In the genomic region with DNA sequence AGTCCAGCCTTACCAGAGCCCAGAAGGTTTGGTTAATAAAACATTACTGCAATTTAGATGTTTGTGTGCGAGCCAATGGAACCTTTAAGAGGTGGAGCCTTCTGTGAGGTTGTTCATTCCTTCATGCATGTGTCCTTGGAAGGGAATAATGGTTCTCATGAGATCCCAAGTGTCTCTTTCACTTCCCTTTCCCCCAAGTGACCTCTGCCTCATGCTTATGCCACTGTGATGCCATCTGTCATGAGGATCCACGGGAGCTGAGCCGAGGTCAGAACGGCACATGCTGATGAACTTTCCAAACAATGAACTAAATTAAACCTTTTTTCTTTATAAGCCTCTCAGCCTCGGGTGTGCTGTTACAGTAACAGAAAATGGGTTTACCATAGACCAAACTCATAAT, we compare ENCODE assay signal across 22 mouse cellular contexts.
DNase-seq lines count a peak whose midpoint lies in the region; ATAC-seq lines count a peak whose summit lies in the region.
"Had no signal": no experiment of that assay in that cellular context is flagged by ENCODE, and none has a peak within 500 bp of the region (broad histone marks: within the 10 kb centered on the region; RNA-seq: fewer than 3 reads in every experiment).

No protein-coding gene starts in this region.

- no peak overlapping the region for H3K4me2 ChIP-seq in midbrain, embryonic 15.5 days
- H3K4me2 ChIP-seq: embryonic facial prominence, embryonic 13.5 days; forebrain, embryonic 13.5 days; heart, embryonic 11.5 days; heart, embryonic 15.5 days; hindbrain, embryonic 13.5 days had no signal

- no peak overlapping the region for H3K9ac ChIP-seq in midbrain, embryonic 15.5 days
- H3K9ac ChIP-seq: embryonic facial prominence, embryonic 13.5 days; forebrain, embryonic 13.5 days; heart, embryonic 15.5 days; hindbrain, embryonic 13.5 days had no signal

- WGBS in heart, embryonic 10.5 days = 92% methylated on average over 5 of the region's 5 CpGs
- 94% methylated on average over 5 of the region's 5 CpGs for WGBS in midbrain, embryonic 15.5 days

- H3K36me3 ChIP-seq in heart, embryonic 10.5 days = no peaks in the 10 kb centered on the region
- H3K36me3 ChIP-seq in midbrain, embryonic 15.5 days (replicated peaks) = no peaks in the 10 kb centered on the region
- H3K36me3 ChIP-seq: embryonic facial prominence, embryonic 13.5 days; heart, embryonic 15.5 days; hindbrain, embryonic 13.5 days had no signal

- peak; percentile 89 for DNase-seq in heart, adult 11 months
- DNase-seq in heart, embryonic 10.5 days (ENCODE audit: low spot score) = no peak
- DNase-seq in monocyte, adult 2 months (ENCODE audit: low read depth in 1 of 2, low spot score in 2 of 2) = peak; percentile 58 to 60
- no peak for DNase-seq in layer of hippocampus, postnatal 25 days (ENCODE audit: extremely low spot score in 1 of 2, low spot score in 1 of 2)
- DNase-seq in spleen, postnatal 4 days (ENCODE audit: low spot score in 2 of 2) = no peak
- DNase-seq: adrenal gland, adult 8-10 months; adrenal gland, postnatal 36 days; cerebellum, adult 18-20 months; cerebellum, adult 9-11 months; cerebellum, postnatal 36 days; gastrocnemius, adult 2 months; gastrocnemius, postnatal 25 days; heart, adult 18-20 months; heart, postnatal 14 days had no signal

- no peaks in the 10 kb centered on the region for H3K9me3 ChIP-seq in heart, embryonic 10.5 days
- H3K9me3 ChIP-seq in midbrain, embryonic 15.5 days = no peaks in the 10 kb centered on the region
- H3K9me3 ChIP-seq: embryonic facial prominence, embryonic 13.5 days; heart, embryonic 15.5 days had no signal

- no peak overlapping the region for H3K27ac ChIP-seq in heart, embryonic 10.5 days
- no peak overlapping the region for H3K27ac ChIP-seq in midbrain, embryonic 15.5 days
- H3K27ac ChIP-seq: embryonic facial prominence, embryonic 13.5 days; forebrain, embryonic 13.5 days; heart, embryonic 15.5 days; hindbrain, embryonic 13.5 days; hindbrain, postnatal 0 days had no signal

- no peaks in the 10 kb centered on the region for H3K27me3 ChIP-seq in heart, embryonic 10.5 days (ENCODE audit: insufficient read depth, poor library complexity, severe bottlenecking)
- no peaks in the 10 kb centered on the region for H3K27me3 ChIP-seq in midbrain, embryonic 15.5 days (replicated peaks)
- H3K27me3 ChIP-seq: embryonic facial prominence, embryonic 13.5 days; forebrain, embryonic 13.5 days; heart, embryonic 15.5 days; hindbrain, embryonic 13.5 days had no signal

- no peaks in the 10 kb centered on the region for H3K4me1 ChIP-seq in heart, embryonic 10.5 days
- peaks cover 14% of the 10 kb centered on the region for H3K4me1 ChIP-seq in midbrain, embryonic 15.5 days
- H3K4me1 ChIP-seq: embryonic facial prominence, embryonic 13.5 days had no signal

- no peak overlapping the region for H3K4me3 ChIP-seq in heart, embryonic 10.5 days
- H3K4me3 ChIP-seq in midbrain, embryonic 15.5 days = no peak overlapping the region
- H3K4me3 ChIP-seq: embryonic facial prominence, embryonic 13.5 days; forebrain, embryonic 13.5 days; gastrocnemius, adult 2 months; heart, embryonic 15.5 days; hindbrain, embryonic 13.5 days had no signal

- peak; percentile 52 for ATAC-seq in granulocyte monocyte progenitor cell, adult 5-6 weeks (replicated peaks; ENCODE audit: poor library complexity, severe bottlenecking)
- no peak for ATAC-seq in midbrain, embryonic 15.5 days (replicated peaks)
- ATAC-seq: forebrain, embryonic 13.5 days; hindbrain, postnatal 0 days had no signal

Comparison
In these comparisons a context has a peak if more than half of its experiments do, and no peak if none do; other contexts are left out.
1. DNase-seq: peak in heart, adult 11 months (single experiment) and monocyte, adult 2 months (2 of 2); none in heart, embryonic 10.5 days (single experiment), layer of hippocampus, postnatal 25 days (0 of 2) and spleen, postnatal 4 days (0 of 2).